Mouse (Mus musculus) MEL (cell line): ENCODE results near the gene 9830107B12Rik. TPM values are rescaled to one million over a fixed set of nuclear protein-coding genes. Genes with fewer than 3 reads are reported as not detected.
A peak's percentile ranks its signal among the peaks of the same experiment; 100 is the strongest.

Experiments
- DNase-seq: peaks from one replicate; pipeline ENCODE4 v3.0.0; 2011; ENCODE audit warnings: low read depth, low spot score
- H3K27ac ChIP-seq: 2 replicates; pipeline ENCODE4 v1.5.1; 2012; ENCODE audit warnings: low read depth, mild to moderate bottlenecking, control low read depth, low read length, moderate library complexity; ENCODE audit not compliant: control insufficient read depth
- H3K27me3 ChIP-seq, 2 experiments: fragments of 150-350 bp in 1 of 2; sonication (generic) in 1 of 2; 2 replicates each; pipeline ENCODE4 v1.6.1; 2012; ENCODE audit warnings: low read length in 2 of 2, mild to moderate bottlenecking in 2 of 2, improper control_type of control experiment in 1 of 2, moderate library complexity in 1 of 2; ENCODE audit not compliant: insufficient read depth in 2 of 2, control insufficient read depth in 1 of 2
- H3K36me3 ChIP-seq, 2 experiments: 2 replicates each; pipeline ENCODE4 v1.6.1; 2012 to 2014; ENCODE audit warnings: low read length in 2 of 2, improper control_type of control experiment in 1 of 2, inconsistent platforms in 1 of 2, mild to moderate bottlenecking in 1 of 2; ENCODE audit not compliant: insufficient read depth in 2 of 2, control insufficient read depth in 1 of 2
- H3K4me1 ChIP-seq, 2 experiments: fragments of 150-350 bp in 1 of 2; sonication (generic) in 1 of 2; 2 replicates each; pipeline ENCODE4 v1.6.1; 2012; ENCODE audit warnings: low read length in 2 of 2, improper control_type of control experiment in 1 of 2, mild to moderate bottlenecking in 1 of 2; ENCODE audit not compliant: insufficient read depth in 2 of 2, control insufficient read depth in 1 of 2
- H3K4me3 ChIP-seq, 2 experiments: fragments of 150-350 bp in 1 of 2; sonication (generic) in 1 of 2; 2 replicates each; pipeline ENCODE4 v1.5.1; 2012; ENCODE audit warnings: low read depth in 2 of 2, low read length in 2 of 2, mild to moderate bottlenecking in 2 of 2, moderate library complexity in 2 of 2, control low read depth in 1 of 2, improper control_type of control experiment in 1 of 2; ENCODE audit not compliant: control insufficient read depth in 1 of 2, insufficient read depth in 1 of 2
- H3K79me2 ChIP-seq: 2 replicates; pipeline ENCODE4 v1.6.1; 2012; ENCODE audit warnings: mild to moderate bottlenecking, low read length, moderate library complexity; ENCODE audit not compliant: control insufficient read depth, poor library complexity, insufficient read depth
- H3K9ac ChIP-seq: 2 replicates; pipeline ENCODE4 v1.6.1; 2012; ENCODE audit warnings: low read depth, mild to moderate bottlenecking, control low read depth, low read length, moderate library complexity; ENCODE audit not compliant: control insufficient read depth, poor library complexity, severe bottlenecking
- H3K9me3 ChIP-seq: fragments of 150-350 bp; sonication (generic); replicated peaks from 2 replicates; pipeline ENCODE4 v1.6.1; 2012; ENCODE audit warnings: mild to moderate bottlenecking, low read length, improper control_type of control experiment, moderate library complexity; ENCODE audit not compliant: insufficient read depth
- BHLHE40 ChIP-seq: IDR thresholded peaks from 2 replicates; pipeline ENCODE4 v1.6.1; 2012; ENCODE audit warnings: low read depth, mild to moderate bottlenecking, inconsistent platforms, low read length, improper control_type of control experiment, borderline replicate concordance
- ELF1 ChIP-seq: IDR thresholded peaks from 2 replicates; pipeline ENCODE4 v1.6.1; 2014; ENCODE audit warnings: low read depth, mild to moderate bottlenecking, inconsistent platforms, low read length, improper control_type of control experiment, moderate library complexity
- GABPA ChIP-seq: IDR thresholded peaks from 2 replicates; pipeline ENCODE4 v1.6.1; 2012; ENCODE audit warnings: low read depth, mild to moderate bottlenecking, inconsistent platforms, low read length, improper control_type of control experiment, moderate library complexity
- HCFC1 ChIP-seq: IDR thresholded peaks from 2 replicates; pipeline ENCODE4 v1.6.1; 2012; ENCODE audit warnings: low read depth, mild to moderate bottlenecking, inconsistent platforms, low read length, improper control_type of control experiment, moderate library complexity
- KAT2A ChIP-seq: conservative IDR thresholded peaks from 2 replicates; pipeline ENCODE4 v1.6.1; 2012; ENCODE audit warnings: low read depth, low read length, improper control_type of control experiment, inconsistent platforms
- MAZ ChIP-seq: IDR thresholded peaks from 2 replicates; pipeline ENCODE4 v1.6.1; 2012; ENCODE audit warnings: low read depth, mild to moderate bottlenecking, inconsistent platforms, low read length, improper control_type of control experiment
- MYB ChIP-seq: IDR thresholded peaks from 2 replicates; pipeline ENCODE4 v1.6.1; 2011; ENCODE audit warnings: mild to moderate bottlenecking, low read depth, low read length, improper control_type of control experiment
- NELFE ChIP-seq: IDR thresholded peaks from 2 replicates; pipeline ENCODE4 v1.6.1; 2011; ENCODE audit warnings: low read depth, low read length, improper control_type of control experiment
- POLR2AphosphoS2 ChIP-seq: IDR thresholded peaks from 2 replicates; pipeline ENCODE4 v1.6.1; 2011; ENCODE audit warnings: low read length, improper control_type of control experiment
- POLR2AphosphoS5 ChIP-seq: IDR thresholded peaks from 2 replicates; pipeline ENCODE4 v1.6.1; 2012; ENCODE audit warnings: low read depth, borderline replicate concordance, mild to moderate bottlenecking, inconsistent platforms, low read length, moderate library complexity, mixed read lengths
- RCOR1 ChIP-seq: IDR thresholded peaks from 2 replicates; pipeline ENCODE4 v1.6.1; 2012; ENCODE audit warnings: low read depth, mild to moderate bottlenecking, inconsistent platforms, low read length, improper control_type of control experiment
- SIN3A ChIP-seq: IDR thresholded peaks from 2 replicates; pipeline ENCODE4 v1.6.1; 2012; ENCODE audit warnings: low read length, improper control_type of control experiment, inconsistent platforms
- TAL1 ChIP-seq: IDR thresholded peaks from 2 replicates; pipeline ENCODE4 v1.6.1; 2012; ENCODE audit warnings: mild to moderate bottlenecking, inconsistent platforms, low read length, moderate library complexity, mixed read lengths
- TBP ChIP-seq: IDR thresholded peaks from 2 replicates; pipeline ENCODE4 v1.8.0; 2011; ENCODE audit warnings: low read depth, low read length, improper control_type of control experiment
- USF1 ChIP-seq: IDR thresholded peaks from 2 replicates; pipeline ENCODE4 v1.6.1; 2014; ENCODE audit warnings: low read depth, mild to moderate bottlenecking, inconsistent platforms, low read length, improper control_type of control experiment, moderate library complexity
- ZC3H11A ChIP-seq: IDR thresholded peaks from 2 replicates; pipeline ENCODE4 v1.6.1; 2012; ENCODE audit warnings: low read depth, mild to moderate bottlenecking, inconsistent platforms, low read length, improper control_type of control experiment
- polyA plus RNA-seq, 2 experiments: library from polyadenylated mRNA; stranded (reverse) in 1 of 2; unstranded in 1 of 2; fragments of >175 nt in 1 of 2; fragments of >200 nt in 1 of 2; gene quantifications; 2 replicates each; pipeline versions ENCODE4 v1.2.1 to v1.2.4; 2012; ENCODE audit warnings: low replicate concordance in 2 of 2, low read depth in 1 of 2; ENCODE audit not compliant: insufficient read length in 2 of 2, insufficient read depth in 1 of 2, missing spikeins in 1 of 2
- total RNA-seq: library from RNA; depleted of rRNA; stranded (reverse); fragments of 300-350 nt; gene quantifications from 2 replicates; pipeline ENCODE4 v1.2.3, GENCODE M21; 2012; rRNA removed

Gene 9830107B12Rik
- total and polyA plus RNA-seq, 3 experiments = not detected

DNA sequence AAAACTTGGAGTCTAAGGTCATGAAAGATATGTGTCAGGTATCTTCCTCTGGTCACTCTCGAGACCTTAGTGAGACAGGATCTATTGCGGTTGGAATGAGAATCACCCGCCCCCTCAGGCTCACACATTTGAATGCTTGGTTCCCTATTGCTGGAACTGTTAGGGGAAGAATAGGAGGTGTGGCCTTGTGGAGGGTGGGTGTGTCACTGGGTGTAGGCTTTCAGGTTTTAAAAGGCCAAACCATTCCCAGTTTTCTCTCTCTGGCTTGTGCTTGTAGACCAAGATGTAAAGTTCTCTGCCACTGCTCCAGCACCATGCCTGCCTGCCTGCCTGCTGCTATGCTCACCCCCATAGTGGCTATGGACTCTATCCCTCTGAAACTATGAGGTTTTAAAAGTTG is 65.4 kb downstream of the 9830107B12Rik start:
- peak; percentile 16 for DNase-seq
- Histone ChIP-seq H3K27ac (no peak overlapping the region), H3K4me3 (no peak overlapping the region), H3K4me1 (0 out of 4 replicates have a peak, but pooled peaks cover 0 to 2% of the 10 kb centered on the region in 2 experiments), H3K9me3 (no peaks in the 10 kb centered on the region), H3K27me3 (no peaks in the 10 kb centered on the region), H3K9ac (no peak overlapping the region), H3K79me2 (no peaks in the 10 kb centered on the region), H3K36me3 (no peaks in the 10 kb centered on the region; a peak in 1 of 4 replicates)
- no peak for TF ChIP-seq RCOR1
- TF ChIP-seq USF1 = no peak
- no peak for TF ChIP-seq TBP
- TF ChIP-seq ELF1 = no peak
- no peak for TF ChIP-seq POLR2AphosphoS5
- TF ChIP-seq MAZ = no peak
- no peak for TF ChIP-seq KAT2A
- no peak for TF ChIP-seq BHLHE40
- no peak for TF ChIP-seq SIN3A
- no peak for TF ChIP-seq ZC3H11A
- no peak for TF ChIP-seq HCFC1
- TF ChIP-seq NELFE = no peak
- no peak for TF ChIP-seq TAL1
- no peak for TF ChIP-seq MYB
- no peak for TF ChIP-seq GABPA
- TF ChIP-seq POLR2AphosphoS2 = no peak

Other genes starting within 250 kb of the 9830107B12Rik start
- 6.6 and 7.1 TPM in 2 replicates for gene Foxp4, start 221.6 kb downstream of the 9830107B12Rik start, total RNA-seq
- gene Foxp4, start 221.6 kb downstream of the 9830107B12Rik start, polyA plus RNA-seq = 10 to 100 TPM in 1 of 2 experiments, not detected in 1; 50.5 TPM
- not detected in 2 replicates for gene 1700122O11Rik, start 108.0 kb downstream of the 9830107B12Rik start, total RNA-seq
- gene 1700122O11Rik, start 108.0 kb downstream of the 9830107B12Rik start, polyA plus RNA-seq = not detected
- gene 1700067P10Rik, start 56.9 kb downstream of the 9830107B12Rik start, total RNA-seq = not detected in 2 replicates
- gene 1700067P10Rik, start 56.9 kb downstream of the 9830107B12Rik start, polyA plus RNA-seq = not detected
- gene A530064D06Rik, start 21.0 kb upstream of the 9830107B12Rik start, total RNA-seq = not detected in 2 replicates
- not detected for gene A530064D06Rik, start 21.0 kb upstream of the 9830107B12Rik start, polyA plus RNA-seq
- gene Trem1, start 86.5 kb upstream of the 9830107B12Rik start, total RNA-seq = not detected in 2 replicates
- gene Trem1, start 86.5 kb upstream of the 9830107B12Rik start, polyA plus RNA-seq = under 1 TPM in 1 of 2 experiments, not detected in 1; 0.06 TPM
- not detected in 2 replicates for gene Trem3, start 101.5 kb upstream of the 9830107B12Rik start, total RNA-seq
- not detected for gene Trem3, start 101.5 kb upstream of the 9830107B12Rik start, polyA plus RNA-seq
- gene Treml4, start 118.0 kb upstream of the 9830107B12Rik start, total RNA-seq = 0.35 and 0.56 TPM in 2 replicates
- gene Treml4, start 118.0 kb upstream of the 9830107B12Rik start, polyA plus RNA-seq = 1 to 10 TPM in 1 of 2 experiments, not detected in 1; 1.4 TPM
- gene Treml2, start 153.2 kb upstream of the 9830107B12Rik start, total RNA-seq = 21.5 and 27.7 TPM in 2 replicates
- gene Treml2, start 153.2 kb upstream of the 9830107B12Rik start, polyA plus RNA-seq = 10 to 100 TPM in 1 of 2 experiments, not detected in 1; 52.7 TPM
- 0.13 and 0.19 TPM in 2 replicates for gene B430306N03Rik, start 169.9 kb upstream of the 9830107B12Rik start, total RNA-seq
- under 1 TPM in 1 of 2 experiments, not detected in 1; 0.68 TPM for gene B430306N03Rik, start 169.9 kb upstream of the 9830107B12Rik start, polyA plus RNA-seq
- gene Trem2, start 200.1 kb upstream of the 9830107B12Rik start, total RNA-seq = 0.04 and 0.26 TPM in 2 replicates
- under 1 TPM in 1 of 2 experiments, not detected in 1; 0.26 TPM for gene Trem2, start 200.1 kb upstream of the 9830107B12Rik start, polyA plus RNA-seq
- 0.69 and 0.96 TPM in 2 replicates for gene Treml1, start 213.6 kb upstream of the 9830107B12Rik start, total RNA-seq
- 1 to 10 TPM in 1 of 2 experiments, not detected in 1; 1.7 TPM for gene Treml1, start 213.6 kb upstream of the 9830107B12Rik start, polyA plus RNA-seq